Mouse (Mus musculus) embryo, embryonic 11.5 days (tissue): ENCODE data around the gene Rasal2.
A peak's percentile ranks its signal among the peaks of the same experiment; 100 is the strongest.

Experiments used
- DNase-seq: peaks from one replicate; pipeline ENCODE4 v3.0.0-alpha.2; 2012; ENCODE audit warnings: low read depth, low spot score

The Rasal2 gene

DNA sequence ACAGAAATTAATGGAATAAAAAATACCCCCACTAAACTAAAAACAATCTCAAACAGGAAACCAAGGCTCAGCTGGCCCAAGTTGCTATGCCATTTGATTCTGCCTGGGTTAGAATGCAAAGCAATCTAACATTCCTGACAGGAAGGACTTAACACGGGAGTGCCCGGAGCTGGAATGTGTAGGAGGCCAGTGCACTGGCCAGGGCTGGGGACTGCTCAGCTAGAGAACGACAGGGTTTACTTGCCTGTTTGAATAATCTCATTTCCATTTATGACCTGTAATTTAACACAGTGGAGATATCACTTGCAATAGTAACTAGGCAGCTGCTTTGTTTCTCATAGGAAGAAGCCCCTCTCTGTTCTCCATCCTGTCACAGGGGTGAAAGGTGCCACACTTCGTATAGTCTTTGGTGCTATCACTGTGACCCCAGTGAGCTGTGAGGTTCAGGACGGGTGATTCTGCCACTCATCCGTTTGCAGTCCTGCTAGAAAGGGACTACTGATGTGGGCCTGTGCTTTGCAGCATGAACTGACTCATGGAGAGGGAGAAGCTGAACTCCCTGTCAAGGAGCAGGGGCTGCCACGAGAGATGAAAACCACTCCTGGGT, 269.0 kb downstream of the Rasal2 start:
- DNase-seq: no peak

DNA sequence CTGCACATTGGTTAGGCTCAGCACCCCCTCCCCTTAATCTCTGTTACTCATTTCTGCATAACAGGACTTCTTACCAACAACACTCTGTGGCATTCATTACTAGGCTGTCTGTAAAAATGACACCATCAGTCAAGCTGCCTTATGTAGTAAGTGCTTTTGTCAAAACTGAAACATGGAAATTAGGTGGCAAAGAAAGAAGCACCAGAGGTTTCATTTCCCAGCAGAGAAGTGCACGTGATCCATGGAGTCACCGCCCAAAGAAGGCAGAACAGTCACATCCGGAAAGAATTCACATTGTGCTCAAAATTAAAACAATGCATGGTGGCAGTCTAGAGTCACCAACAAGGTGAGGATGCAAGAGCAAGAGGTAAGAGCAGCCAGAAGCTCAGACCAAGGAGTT, 271.4 kb downstream of the Rasal2 start:
- DNase-seq: no peak

- no peak for DNase-seq
These were observed 274.5 kb downstream of the Rasal2 start for GRCm38 (mm10) chr1:157137854-157138241.

GRCm38 (mm10) chr1:157137132-157137853, 275.1 kb downstream of the Rasal2 start:
- DNase-seq: no peak

GRCm38 (mm10) chr1:157128219-157128618, 284.2 kb downstream of the Rasal2 start:
- no peak for DNase-seq

DNA sequence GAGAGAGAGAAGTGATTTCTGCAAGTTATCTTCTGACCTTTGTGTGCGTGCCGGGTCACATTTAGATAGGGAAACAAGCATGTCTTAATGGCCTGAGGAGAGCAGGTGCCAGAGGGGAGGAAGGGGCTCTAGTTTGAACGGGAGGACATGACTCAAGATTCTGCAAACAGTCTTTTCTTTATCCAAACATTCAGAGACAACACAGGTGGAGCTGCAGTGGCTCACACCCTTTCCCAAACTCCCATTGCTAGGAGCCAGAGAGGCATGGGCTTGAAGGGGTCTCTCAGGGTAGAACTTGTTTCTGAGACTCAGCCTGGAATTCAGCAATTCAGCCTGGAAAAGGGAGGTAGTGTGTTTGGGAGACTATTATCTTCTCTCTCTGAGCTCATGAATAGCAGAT, 288.6 kb downstream of the Rasal2 start:
- DNase-seq: no peak

GRCm38 (mm10) chr1:157119168-157119567, 293.2 kb downstream of the Rasal2 start:
- DNase-seq: no peak

GRCm38 (mm10) chr1:157117440-157117839, 295.0 kb downstream of the Rasal2 start:
- DNase-seq: no peak

DNA sequence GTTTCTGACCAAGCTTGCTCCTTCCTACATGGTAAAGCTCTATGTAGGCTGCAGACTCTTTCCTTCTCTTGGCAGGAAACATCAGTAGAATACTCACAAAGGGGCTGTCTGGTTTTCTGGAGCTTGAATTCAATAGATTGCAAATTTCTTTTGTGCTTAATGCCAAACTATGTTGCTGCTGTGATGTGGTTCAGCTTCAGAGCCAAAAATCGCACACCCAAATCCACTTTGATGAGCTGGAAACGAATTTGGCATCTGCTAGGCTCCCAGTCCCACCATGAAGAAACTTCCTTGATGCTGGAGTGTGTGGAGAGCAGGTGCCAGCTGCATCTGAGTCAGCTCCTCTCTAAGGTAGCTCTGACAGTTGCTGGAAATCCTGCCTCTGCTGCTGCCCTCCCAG, 297.9 kb downstream of the Rasal2 start:
- no peak for DNase-seq

DNA sequence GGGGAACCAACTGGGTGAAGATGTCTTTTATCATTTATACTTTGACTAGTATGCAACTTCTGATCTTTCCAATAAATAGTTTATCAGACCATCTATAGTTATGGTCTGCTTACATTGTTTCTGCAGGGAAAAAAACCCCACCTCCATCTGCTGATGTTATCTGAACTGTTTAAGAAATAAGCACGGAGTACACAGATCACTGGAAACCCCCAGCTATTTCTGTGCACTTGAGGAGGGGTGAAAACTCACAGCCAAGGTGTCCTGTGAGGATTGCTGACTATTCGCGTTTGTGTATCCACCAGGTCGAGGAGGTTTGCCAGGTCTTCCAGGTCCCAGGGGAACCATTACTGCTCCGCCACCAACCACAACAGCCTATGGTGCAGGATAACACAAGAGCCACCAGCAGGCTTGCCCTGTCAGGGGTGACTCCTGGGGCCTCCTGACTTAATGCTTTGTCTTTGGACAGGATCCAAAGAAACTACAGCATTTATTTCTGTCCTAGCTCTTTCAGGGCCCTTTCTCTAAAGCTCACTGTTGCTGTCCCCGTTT, 302.0 kb downstream of the Rasal2 start:
- DNase-seq: no peak

DNA sequence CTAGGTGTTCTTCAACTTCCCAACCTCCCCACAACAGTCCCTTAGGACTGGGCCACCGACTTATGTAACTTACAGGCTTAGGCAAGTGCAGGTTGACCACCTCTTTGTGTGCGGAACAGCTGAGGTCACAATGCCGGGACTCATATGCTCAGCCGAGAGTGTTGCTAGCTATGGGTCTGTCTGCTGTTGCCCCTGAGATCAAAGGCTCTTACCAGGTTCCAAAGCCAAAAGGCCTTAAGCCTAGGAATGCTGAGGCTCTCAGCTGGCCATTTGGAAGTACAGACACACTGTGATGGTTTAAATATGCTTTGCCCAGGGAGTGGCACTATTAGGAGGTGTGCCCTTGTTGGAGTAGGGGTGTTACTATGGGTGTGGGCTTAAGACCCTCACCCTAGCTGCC, 303.8 kb downstream of the Rasal2 start, which contains the start of gene Tex35:
Tex35 (minus strand) TSS at position 101 of the 400 bp plus-strand sequence.
- no peak for DNase-seq

- no peak for DNase-seq
These were observed 311.1 kb downstream of the Rasal2 start for GRCm38 (mm10) chr1:157101122-157101865.

DNA sequence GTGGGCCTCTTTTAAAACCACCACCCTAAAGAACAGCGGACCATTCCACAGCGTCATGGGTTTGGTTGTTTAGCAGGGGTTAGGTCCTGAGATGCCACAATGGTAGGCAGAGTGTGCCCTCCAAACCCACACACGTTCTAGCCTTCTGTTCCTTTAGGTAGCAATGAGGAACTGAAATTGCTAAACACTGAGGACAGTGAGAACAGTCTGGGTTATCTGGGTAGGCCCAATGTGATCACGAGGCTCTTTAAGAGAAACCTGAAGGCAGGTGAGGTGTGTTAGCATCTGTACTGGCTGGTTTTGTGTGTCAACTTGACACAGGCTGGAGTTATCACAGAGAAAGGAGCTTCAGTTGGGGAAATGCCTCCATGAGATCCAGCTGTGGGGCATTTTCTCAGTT, 316.9 kb downstream of the Rasal2 start:
- no peak for DNase-seq

DNA sequence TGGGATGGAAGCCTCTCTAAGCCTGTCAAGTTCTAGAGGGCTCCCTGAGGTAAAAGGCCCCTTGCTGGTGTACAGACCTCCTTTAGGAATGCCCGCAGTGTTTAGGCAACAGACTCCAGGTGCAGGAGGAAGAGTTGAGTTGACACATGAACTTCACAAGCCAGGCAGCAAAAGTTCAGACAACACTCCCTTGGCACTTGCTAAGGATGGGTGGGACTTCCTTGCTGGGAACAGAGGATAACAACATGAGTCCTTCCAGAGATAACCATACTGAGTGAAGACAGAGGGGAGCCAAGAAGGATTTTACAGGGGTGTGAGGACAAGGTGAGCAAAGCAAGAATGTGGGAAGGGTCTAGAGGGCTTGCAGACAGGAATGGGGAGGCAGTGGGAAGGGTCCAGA, 319.8 kb downstream of the Rasal2 start:
- DNase-seq: no peak

GRCm38 (mm10) chr1:157092140-157092539, 320.3 kb downstream of the Rasal2 start:
- no peak for DNase-seq

GRCm38 (mm10) chr1:157090835-157091234, 321.6 kb downstream of the Rasal2 start:
- no peak for DNase-seq

- DNase-seq: peak; percentile 70
These were observed 326.0 kb downstream of the Rasal2 start for GRCm38 (mm10) chr1:157086097-157086994.
